Mouse (Mus musculus) spleen, postnatal 10 days (tissue): Measurements from ENCODE around the gene Cfdp1.
A peak's percentile ranks its signal among the peaks of the same experiment; 100 is the strongest.

ENCODE experiments used
- DNase-seq, 2 experiments: peaks; one replicate each; pipeline ENCODE4 v3.0.0; 2021 to 2022; ENCODE audit warnings: low spot score in 2 of 2

Gene Cfdp1

GRCm38 (mm10) chr8:111740994-111741393, 113.1 kb downstream of the Cfdp1 start:
- no peak for DNase-seq

GRCm38 (mm10) chr8:111740301-111740711, 113.8 kb downstream of the Cfdp1 start:
- DNase-seq = no peak

GRCm38 (mm10) chr8:111739604-111740003, 114.5 kb downstream of the Cfdp1 start:
- no peak for DNase-seq

GRCm38 (mm10) chr8:111738867-111739266, 115.2 kb downstream of the Cfdp1 start:
- no peak for DNase-seq

- no peak for DNase-seq
Measured at GRCm38 (mm10) chr8:111736321-111736720, 117.8 kb downstream of the Cfdp1 start.

GRCm38 (mm10) chr8:111735791-111736190, 118.3 kb downstream of the Cfdp1 start:
- DNase-seq = no peak

GRCm38 (mm10) chr8:111735335-111735761, 118.7 kb downstream of the Cfdp1 start:
- no peak for DNase-seq

GRCm38 (mm10) chr8:111734244-111734960, 119.7 kb downstream of the Cfdp1 start:
- no peak for DNase-seq

GRCm38 (mm10) chr8:111733581-111734243, 120.4 kb downstream of the Cfdp1 start:
- no peak for DNase-seq

GRCm38 (mm10) chr8:111732406-111733085, 121.5 kb downstream of the Cfdp1 start:
- DNase-seq = no peak

GRCm38 (mm10) chr8:111732004-111732403, 122.1 kb downstream of the Cfdp1 start:
- peak; percentile 69 to 91 for DNase-seq

GRCm38 (mm10) chr8:111731231-111731977, 122.7 kb downstream of the Cfdp1 start:
- no peak for DNase-seq

GRCm38 (mm10) chr8:111729233-111730170, 124.6 kb downstream of the Cfdp1 start:
- DNase-seq = no peak

GRCm38 (mm10) chr8:111728481-111728880, 125.6 kb downstream of the Cfdp1 start:
- DNase-seq = no peak

- no peak for DNase-seq
Measured at GRCm38 (mm10) chr8:111727553-111727952, 126.5 kb downstream of the Cfdp1 start.

GRCm38 (mm10) chr8:111726102-111726900, 127.8 kb downstream of the Cfdp1 start:
- no peak for DNase-seq

- no peak for DNase-seq
Measured at GRCm38 (mm10) chr8:111725341-111725740, 128.8 kb downstream of the Cfdp1 start.

- no peak for DNase-seq
Measured at GRCm38 (mm10) chr8:111720115-111720544, 134.0 kb downstream of the Cfdp1 start.

GRCm38 (mm10) chr8:111718937-111719336, 135.2 kb downstream of the Cfdp1 start:
- no peak for DNase-seq
